Mouse (Mus musculus): ENCODE data around the gene Gm20388. TPM values are rescaled to one million over a fixed set of nuclear protein-coding genes. Genes with fewer than 3 reads are reported as not detected.
A peak's percentile ranks its signal among the peaks of the same experiment; 100 is the strongest.

Gene Gm20388
- total RNA-seq, 2 experiments from 2014 or later: 4.0 TPM; not detected in 1

GRCm38 (mm10) chr8:123126193-123126816 lies 3215.7 kb downstream of the Gm20388 start:
- DNase-seq: no peak

GRCm38 (mm10) chr8:123131041-123131440 lies 3220.4 kb downstream of the Gm20388 start:
- peak in 1 of 2 experiments; percentile 39 for DNase-seq

GRCm38 (mm10) chr8:123132953-123133352 lies 3222.3 kb downstream of the Gm20388 start:
- no peak for DNase-seq

- no peak for DNase-seq
Observed at GRCm38 (mm10) chr8:123134149-123134713, 3223.6 kb downstream of the Gm20388 start.

GRCm38 (mm10) chr8:123135406-123135805 lies 3224.8 kb downstream of the Gm20388 start:
- no peak for DNase-seq

- DNase-seq: no peak
Observed at GRCm38 (mm10) chr8:123135806-123136205, 3225.2 kb downstream of the Gm20388 start.

- DNase-seq: peak; percentile 49 to 78
Observed at GRCm38 (mm10) chr8:123136287-123136686, 3225.6 kb downstream of the Gm20388 start.

- peak; percentile 47 to 48 for DNase-seq
Observed at GRCm38 (mm10) chr8:123137645-123138077, 3227.0 kb downstream of the Gm20388 start.

GRCm38 (mm10) chr8:123138741-123139140 lies 3228.1 kb downstream of the Gm20388 start:
- no peak for DNase-seq

- DNase-seq: peak; percentile 94 to 95
Observed at GRCm38 (mm10) chr8:123141741-123142462, 3231.3 kb downstream of the Gm20388 start.

- DNase-seq: peak; percentile 66 to 68
Observed at GRCm38 (mm10) chr8:123145279-123145678, 3234.6 kb downstream of the Gm20388 start.

- DNase-seq: peak; percentile 55 to 74
Observed at GRCm38 (mm10) chr8:123146390-123146789, 3235.7 kb downstream of the Gm20388 start.

GRCm38 (mm10) chr8:123150737-123151171 lies 3240.1 kb downstream of the Gm20388 start:
- peak in 1 of 2 experiments; percentile 58 for DNase-seq

- peak in 1 of 2 experiments; percentile 44 for DNase-seq
Observed at GRCm38 (mm10) chr8:123155177-123155576, 3244.5 kb downstream of the Gm20388 start.

- DNase-seq: no peak
Observed at GRCm38 (mm10) chr8:123156070-123156773, 3245.6 kb downstream of the Gm20388 start.

GRCm38 (mm10) chr8:123157888-123158465 lies 3247.3 kb downstream of the Gm20388 start, which contains the start of gene Sult5a1:
TSS of gene Sult5a1 (minus strand) at chr8:123158315.
- DNase-seq: no peak

- DNase-seq: peak; percentile 78 to 85
Observed at GRCm38 (mm10) chr8:123181391-123181790, 3270.8 kb downstream of the Gm20388 start.

- DNase-seq: peak; percentile 82 to 89
Observed at GRCm38 (mm10) chr8:123185566-123186409, 3275.1 kb downstream of the Gm20388 start, which contains the start of gene Dpep1. TSS of gene Dpep1 (plus strand) at chr8:123186242.

- no peak for DNase-seq
Observed at GRCm38 (mm10) chr8:123188006-123188405, 3277.4 kb downstream of the Gm20388 start.

- peak in 1 of 2 experiments; percentile 35 for DNase-seq
Observed at GRCm38 (mm10) chr8:123188841-123189240, 3278.2 kb downstream of the Gm20388 start.

- DNase-seq: peak; percentile 75 to 89
Observed at GRCm38 (mm10) chr8:123190678-123191077, 3280.0 kb downstream of the Gm20388 start.
